ENCODE assay signal across 8 mouse cellular contexts in the genomic region with DNA sequence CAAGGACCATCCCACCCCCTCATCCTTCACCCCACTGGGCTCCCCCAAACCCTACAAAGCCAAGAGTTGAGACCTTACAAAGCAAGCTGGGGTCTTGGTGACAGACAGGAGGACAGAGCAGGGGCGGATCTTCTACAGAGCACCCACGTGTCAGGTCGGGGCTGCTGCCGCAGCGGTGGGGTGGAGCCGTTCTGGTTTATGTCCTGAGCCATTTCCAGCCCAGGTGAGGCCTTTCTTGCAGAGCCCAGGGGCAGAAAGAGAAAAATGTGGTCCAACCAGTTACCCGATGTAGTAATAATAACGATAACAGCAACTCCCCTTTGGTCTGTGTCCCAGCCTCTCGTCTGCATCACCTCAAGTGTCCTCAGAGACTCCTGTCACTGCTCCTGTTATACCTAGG.
DNase-seq lines count a peak whose midpoint lies in the region; ATAC-seq and TF ChIP-seq lines count a peak whose summit lies in the region.

No protein-coding gene starts in this region.

- H3K9ac ChIP-seq in kidney, embryonic 14.5 days (ENCODE audit: low read depth, low read length), result peak overlapping the region; percentile 40; the same call in 1 of the 2 replicates

- ATAC-seq in kidney, embryonic 14.5 days (ENCODE audit: low FRiP score, low TSS enrichment), result peak; percentile 74

- intact Hi-C loops in gastrocnemius, adult 2 months (cut with DNase I), result loop anchor here (2.0 to 5.0 kb wide), 2 partner anchors 122 to 144 kb away; no protein-coding TSS in a partner anchor
- intact Hi-C loops in gastrocnemius, postnatal 36 days (cut with DNase I), result loop anchor here (5.0 kb wide), 2 partner anchors 88 to 122 kb away; no protein-coding TSS in a partner anchor

- no peak for TF ChIP-seq CTCF in gastrocnemius, adult 2 months (IDR thresholded peaks at IDR 0.05)

- H3K4me2 ChIP-seq in kidney, embryonic 14.5 days (replicated peaks; ENCODE audit: low read depth, low read length), result peak overlapping the region; percentile 50

- 0 out of 2 replicates have a peak, but pooled peaks cover 3% of the 10 kb centered on the region for H3K27me3 ChIP-seq in kidney, embryonic 14.5 days (ENCODE audit: control insufficient read depth, insufficient read depth, low read length)

- H3K4me3 ChIP-seq in gastrocnemius, adult 2 months, result peak overlapping the region; percentile 66
- H3K4me3 ChIP-seq in kidney, embryonic 14.5 days (ENCODE audit: low read length), result peak overlapping the region; percentile 23; the same call in 1 of the 2 replicates

- H3K9me3 ChIP-seq in kidney, embryonic 14.5 days (ENCODE audit: control insufficient read depth, low read length), result no peaks in the 10 kb centered on the region

- 25% methylated on average over 9 of the region's 9 CpGs for WGBS in kidney, embryonic 14.5 days

- H3K27ac ChIP-seq in gastrocnemius, adult 2 months, result 0 out of 2 replicates have a peak overlapping the region, but pooled peaks have one; percentile 20
- H3K27ac ChIP-seq in kidney, embryonic 14.5 days (ENCODE audit: low read depth, low read length), result peak overlapping the region; percentile 42; the same call in 1 of the 2 replicates

- DNase-seq in gastrocnemius, adult 2 months, result peak; percentile 15
- no peak for DNase-seq in gastrocnemius, adult 8-10 months (ENCODE audit: low spot score in 2 of 2)
- DNase-seq in fat pad, adult 2 months (ENCODE audit: extremely low read depth, low read depth, low spot score), result peak; percentile 40
- peak; percentile 37 to 62 for DNase-seq in lung, postnatal 4 days
- no peak for DNase-seq in MN1 (ENCODE audit: low spot score)
- DNase-seq in thymus, postnatal 0 days (ENCODE audit: low spot score), result no peak
- no peak for DNase-seq in gastrocnemius, postnatal 36 days

- H3K36me3 ChIP-seq in kidney, embryonic 14.5 days (ENCODE audit: control insufficient read depth, insufficient read depth, low read length), result no peaks in the 10 kb centered on the region

- H3K4me1 ChIP-seq in kidney, embryonic 14.5 days (ENCODE audit: control insufficient read depth, insufficient read depth, low read length), result peaks cover 14% of the 10 kb centered on the region; the same call in 1 of the 2 replicates

Comparison
In these comparisons a context has a peak if more than half of its experiments do, and no peak if none do; other contexts are left out.
1. DNase-seq: peak in gastrocnemius, adult 2 months (single experiment), fat pad, adult 2 months (single experiment) and lung, postnatal 4 days (2 of 2); none in gastrocnemius, adult 8-10 months (0 of 2), MN1 (single experiment), thymus, postnatal 0 days (single experiment) and gastrocnemius, postnatal 36 days (0 of 2).